Mouse (Mus musculus): Measurements from ENCODE around the gene Slc35f6. TPM values are rescaled to one million over a fixed set of nuclear protein-coding genes. Genes with fewer than 3 reads are reported as not detected.
"Not testable (repeated sequence)": the region's sequence is repeated elsewhere in the genome, so short reads cannot be mapped to it uniquely, and the experiment has no call there.

Gene Slc35f6
- polyA plus RNA-seq, 1 experiment: 56.5 TPM

GRCm38 (mm10) chr5:30682967-30683600 lies 35.4 kb downstream of the Slc35f6 start:
- DNase-seq (ENCODE audit: extremely low spot score in 1 of 2, low spot score in 1 of 2): no peak

- no peak for DNase-seq (ENCODE audit: extremely low spot score in 1 of 2, low spot score in 1 of 2)
Observed at GRCm38 (mm10) chr5:30683993-30684392, 36.3 kb downstream of the Slc35f6 start.

- DNase-seq (ENCODE audit: extremely low spot score in 1 of 2, low spot score in 1 of 2): peak in 1 of 2 experiments; percentile 63
Observed at GRCm38 (mm10) chr5:30686781-30687180, 39.0 kb downstream of the Slc35f6 start.

- DNase-seq (ENCODE audit: extremely low spot score in 1 of 2, low spot score in 1 of 2): no peak
Observed at GRCm38 (mm10) chr5:30700361-30701000, 52.7 kb downstream of the Slc35f6 start.

GRCm38 (mm10) chr5:30701373-30701772 lies 53.6 kb downstream of the Slc35f6 start:
- not testable (repeated sequence) for DNase-seq (ENCODE audit: extremely low spot score in 1 of 2, low spot score in 1 of 2)

GRCm38 (mm10) chr5:30701866-30702265 lies 54.1 kb downstream of the Slc35f6 start:
- no peak for DNase-seq (ENCODE audit: extremely low spot score in 1 of 2, low spot score in 1 of 2)

Other genes with a start within 250 kb of the Slc35f6 start
- 12.0 and 12.6 TPM in 2 replicates for gene Otof, start 186.0 kb upstream of the Slc35f6 start, polyA plus RNA-seq (2012; rRNA removed)
- gene 1700001C02Rik, start 181.9 kb upstream of the Slc35f6 start, polyA plus RNA-seq (2012; rRNA removed): not detected in 2 replicates
- gene Cib4, start 102.1 kb upstream of the Slc35f6 start, polyA plus RNA-seq (2012; rRNA removed): not detected in 2 replicates
- 18.0 and 23.1 TPM in 2 replicates for gene Kcnk3, start 59.8 kb upstream of the Slc35f6 start, polyA plus RNA-seq (2012; rRNA removed)
- 3.5 and 4.3 TPM in 2 replicates for gene Cenpa, start 18.8 kb downstream of the Slc35f6 start, polyA plus RNA-seq (2012; rRNA removed)
- 39.6 and 40.3 TPM in 2 replicates for gene Dpysl5, start 63.6 kb downstream of the Slc35f6 start, polyA plus RNA-seq (2012; rRNA removed)
- 301 and 309 TPM in 2 replicates for gene Mapre3, start 166.7 kb downstream of the Slc35f6 start, polyA plus RNA-seq (2012; rRNA removed)
- 76.3 and 82.8 TPM in 2 replicates for gene Tmem214, start 220.1 kb downstream of the Slc35f6 start, polyA plus RNA-seq (2012; rRNA removed)
- 24.2 and 25.4 TPM in 2 replicates for gene Agbl5, start 240.8 kb downstream of the Slc35f6 start, polyA plus RNA-seq (2012; rRNA removed)

Data from frontal cortex, adult 2 months (tissue).